Mouse (Mus musculus): Measurements from ENCODE around the gene Chrna3. TPM values are rescaled to one million over a fixed set of nuclear protein-coding genes. Genes with fewer than 3 reads are reported as not detected.

Gene Chrna3
- polyA plus RNA-seq (2014; fragmentation: Nextera tagmentation; extraction: Ambion mirVana): 13.4 TPM in 2 replicates

GRCm38 (mm10) chr9:55026275-55026663 is at the start of gene Chrna3:
TSS of gene Chrna3 (minus strand) at chr9:55026562.
- Histone ChIP-seq H3K27ac (ENCODE audit: low read length) (no peak within 1 kb of the TSS), H3K4me3 (ENCODE audit: low read depth, low read length) (peak within 1 kb of the TSS; percentile 22), H3K4me2 (replicated peaks; ENCODE audit: low read depth, low read length) (peak within 1 kb of the TSS; percentile 41), H3K9me3 (ENCODE audit: control insufficient read depth, low read depth, low read length) (no peaks in the 10 kb centered on the region), H3K9ac (replicated peaks; ENCODE audit: low read depth, low read length) (no peak within 1 kb of the TSS), H3K27me3 (ENCODE audit: control insufficient read depth, insufficient read depth, low read length) (peaks cover 16% of the 10 kb centered on the region), H3K4me1 (ENCODE audit: control insufficient read depth, insufficient read depth, low read length) (no peaks in the 10 kb centered on the region; the same call in 1 of the 2 replicates), H3K36me3 (ENCODE audit: control insufficient read depth, insufficient read depth, low read length) (no peaks in the 10 kb centered on the region)
- 1% methylated on average over 39 of the region's 39 CpGs for WGBS
- ATAC-seq (ENCODE audit: insufficient number of reproducible peaks, insufficient read depth, low FRiP score, low read depth): peak; percentile 62; the same call in 1 of the 2 replicates

DNA sequence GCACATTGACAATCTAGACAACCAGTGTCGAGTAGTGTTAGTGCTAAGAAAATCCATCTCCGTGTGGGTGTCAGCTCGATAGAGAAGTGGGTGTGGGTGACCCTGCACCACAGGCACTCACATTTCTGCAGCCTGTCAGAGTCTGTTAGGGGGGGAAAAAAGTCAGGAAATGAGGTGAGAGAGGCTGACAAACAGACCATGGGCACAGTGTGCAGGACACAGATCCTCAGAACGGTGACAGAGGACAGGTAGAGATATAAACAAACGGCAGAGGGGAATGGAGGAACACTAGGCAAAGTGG is 41.6 kb upstream of the Chrna3 start:
- 16% methylated on average over 5 of the region's 5 CpGs for WGBS
- no peak overlapping the region for H3K9ac ChIP-seq (replicated peaks; ENCODE audit: low read depth, low read length)
- ATAC-seq (ENCODE audit: insufficient number of reproducible peaks, insufficient read depth, low FRiP score, low read depth): no peak

DNA sequence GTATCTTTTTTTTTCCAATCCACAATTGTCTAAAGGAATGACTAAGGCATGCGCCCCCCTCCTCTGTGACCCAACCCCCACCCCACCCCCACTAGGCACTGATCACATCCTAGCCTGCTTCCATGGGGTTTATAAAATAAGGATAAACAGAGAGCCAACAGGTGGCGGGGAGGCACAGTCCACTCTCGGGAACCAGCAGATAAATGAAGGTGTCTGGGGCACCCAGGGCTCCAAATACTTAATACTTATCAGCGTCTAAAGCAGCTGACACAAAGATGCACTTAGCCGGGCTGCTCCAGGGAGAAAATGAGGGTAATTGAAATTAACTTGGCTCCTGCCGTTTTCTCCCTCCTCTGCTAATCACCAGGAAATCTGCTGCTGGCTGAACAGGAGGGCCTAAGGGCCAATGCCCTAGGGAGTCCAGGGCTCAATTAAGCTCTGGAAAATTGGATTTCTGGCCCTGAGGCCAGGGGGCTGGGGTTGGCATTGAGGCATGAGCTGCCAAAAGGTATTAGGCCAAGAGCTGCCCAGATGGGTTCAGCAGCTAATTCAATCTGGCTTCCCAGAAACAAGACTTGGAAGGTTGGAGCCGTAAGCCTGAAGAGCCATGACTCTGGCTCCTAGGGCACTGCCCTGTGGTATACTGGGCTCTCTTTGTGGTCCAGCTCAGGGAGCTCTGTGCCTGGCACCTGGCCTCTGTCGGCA is 41.0 kb upstream of the Chrna3 start:
- Histone ChIP-seq H3K36me3 (ENCODE audit: control insufficient read depth, insufficient read depth, low read length) (no peaks in the 10 kb centered on the region), H3K27me3 (ENCODE audit: control insufficient read depth, insufficient read depth, low read length) (no peaks in the 10 kb centered on the region), H3K9ac (replicated peaks; ENCODE audit: low read depth, low read length) (no peak overlapping the region), H3K4me2 (replicated peaks; ENCODE audit: low read depth, low read length) (no peak overlapping the region), H3K4me1 (ENCODE audit: control insufficient read depth, insufficient read depth, low read length) (no peaks in the 10 kb centered on the region), H3K4me3 (ENCODE audit: low read depth, low read length) (no peak overlapping the region), H3K27ac (ENCODE audit: low read length) (0 out of 2 replicates have a peak overlapping the region, but pooled peaks have one; percentile 29), H3K9me3 (ENCODE audit: control insufficient read depth, low read depth, low read length) (no peaks in the 10 kb centered on the region)
- 28% methylated on average over 8 of the region's 8 CpGs for WGBS
- ATAC-seq (ENCODE audit: insufficient number of reproducible peaks, insufficient read depth, low FRiP score, low read depth): no peak; the same call in 1 of the 2 replicates

More for the DNA sequence above, 41.6 kb upstream of the Chrna3 start:
- H3K27me3 ChIP-seq (ENCODE audit: control insufficient read depth, insufficient read depth, low read length): no peaks in the 10 kb centered on the region
- no peak overlapping the region for H3K4me2 ChIP-seq (replicated peaks; ENCODE audit: low read depth, low read length)
- H3K9me3 ChIP-seq (ENCODE audit: control insufficient read depth, low read depth, low read length): no peaks in the 10 kb centered on the region
- H3K4me3 ChIP-seq (ENCODE audit: low read depth, low read length): no peak overlapping the region
- H3K36me3 ChIP-seq (ENCODE audit: control insufficient read depth, insufficient read depth, low read length): no peaks in the 10 kb centered on the region
- 0 out of 2 replicates have a peak overlapping the region, but pooled peaks have one; percentile 29 for H3K27ac ChIP-seq (ENCODE audit: low read length)
- no peaks in the 10 kb centered on the region for H3K4me1 ChIP-seq (ENCODE audit: control insufficient read depth, insufficient read depth, low read length)

DNA sequence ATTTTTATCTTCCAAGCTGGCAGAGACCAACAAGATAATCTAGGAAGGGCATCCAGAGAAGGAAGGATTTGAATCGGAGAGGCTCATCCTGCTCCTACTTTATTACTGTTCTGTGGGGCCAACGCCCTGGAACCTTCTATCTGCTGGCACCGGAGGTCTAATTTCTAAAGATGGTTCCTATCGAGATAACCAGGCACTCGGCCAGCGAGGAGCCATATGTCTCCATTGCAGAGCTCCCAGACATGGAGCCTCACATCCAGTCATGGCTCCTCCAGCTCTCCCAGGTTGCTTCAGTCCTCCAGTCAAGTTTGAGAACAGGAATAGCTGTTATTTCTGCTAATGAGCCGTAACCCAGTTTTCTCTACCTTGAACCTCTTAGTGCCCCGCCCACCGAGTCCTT is 38.9 kb upstream of the Chrna3 start:
- Histone ChIP-seq H3K4me1 (ENCODE audit: control insufficient read depth, insufficient read depth, low read length) (no peaks in the 10 kb centered on the region), H3K27me3 (ENCODE audit: control insufficient read depth, insufficient read depth, low read length) (no peaks in the 10 kb centered on the region), H3K9ac (replicated peaks; ENCODE audit: low read depth, low read length) (no peak overlapping the region), H3K4me2 (replicated peaks; ENCODE audit: low read depth, low read length) (no peak overlapping the region), H3K36me3 (ENCODE audit: control insufficient read depth, insufficient read depth, low read length) (no peaks in the 10 kb centered on the region), H3K9me3 (ENCODE audit: control insufficient read depth, low read depth, low read length) (no peaks in the 10 kb centered on the region), H3K4me3 (ENCODE audit: low read depth, low read length) (no peak overlapping the region), H3K27ac (ENCODE audit: low read length) (no peak overlapping the region)
- ATAC-seq (ENCODE audit: insufficient number of reproducible peaks, insufficient read depth, low FRiP score, low read depth): no peak
- WGBS: 88% methylated on average over 9 of the region's 9 CpGs

DNA sequence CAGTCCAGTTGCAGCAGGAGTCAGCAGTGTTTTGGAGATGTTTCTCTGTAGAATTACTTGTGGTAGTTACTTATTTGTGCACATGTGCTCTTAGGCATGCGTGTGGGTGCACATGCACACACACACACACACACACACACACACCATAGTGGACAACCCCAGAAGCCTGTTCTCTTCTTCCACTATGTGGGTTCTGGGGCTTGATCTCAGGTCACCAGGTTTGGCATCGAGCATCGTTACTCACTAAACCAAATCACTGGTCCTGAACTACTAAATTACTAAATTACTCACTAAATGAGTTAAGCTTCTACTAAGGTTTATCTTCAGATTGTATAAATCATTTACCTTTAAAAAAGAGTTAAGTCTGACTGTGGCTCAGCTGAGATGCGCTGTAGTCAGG is 31.7 kb upstream of the Chrna3 start:
- no peaks in the 10 kb centered on the region for H3K9me3 ChIP-seq (ENCODE audit: control insufficient read depth, low read depth, low read length)
- WGBS: 95% methylated on average over 4 of the region's 4 CpGs
- no peaks in the 10 kb centered on the region for H3K36me3 ChIP-seq (ENCODE audit: control insufficient read depth, insufficient read depth, low read length)
- no peaks in the 10 kb centered on the region for H3K4me1 ChIP-seq (ENCODE audit: control insufficient read depth, insufficient read depth, low read length)
- no peak overlapping the region for H3K4me2 ChIP-seq (replicated peaks; ENCODE audit: low read depth, low read length)
- no peak overlapping the region for H3K9ac ChIP-seq (replicated peaks; ENCODE audit: low read depth, low read length)
- no peaks in the 10 kb centered on the region for H3K27me3 ChIP-seq (ENCODE audit: control insufficient read depth, insufficient read depth, low read length)
- ATAC-seq (ENCODE audit: insufficient number of reproducible peaks, insufficient read depth, low FRiP score, low read depth): no peak
- no peak overlapping the region for H3K4me3 ChIP-seq (ENCODE audit: low read depth, low read length)
- H3K27ac ChIP-seq (ENCODE audit: low read length): no peak overlapping the region

GRCm38 (mm10) chr9:55055386-55055930 is 29.1 kb upstream of the Chrna3 start:
- Histone ChIP-seq H3K4me1 (ENCODE audit: control insufficient read depth, insufficient read depth, low read length) (no peaks in the 10 kb centered on the region), H3K36me3 (ENCODE audit: control insufficient read depth, insufficient read depth, low read length) (no peaks in the 10 kb centered on the region), H3K4me2 (replicated peaks; ENCODE audit: low read depth, low read length) (no peak overlapping the region), H3K9ac (replicated peaks; ENCODE audit: low read depth, low read length) (no peak overlapping the region), H3K27ac (ENCODE audit: low read length) (no peak overlapping the region), H3K27me3 (ENCODE audit: control insufficient read depth, insufficient read depth, low read length) (no peaks in the 10 kb centered on the region), H3K9me3 (ENCODE audit: control insufficient read depth, low read depth, low read length) (no peaks in the 10 kb centered on the region), H3K4me3 (ENCODE audit: low read depth, low read length) (no peak overlapping the region)
- WGBS: 81% methylated on average over 2 of the region's 2 CpGs
- ATAC-seq (ENCODE audit: insufficient number of reproducible peaks, insufficient read depth, low FRiP score, low read depth): no peak

GRCm38 (mm10) chr9:55048211-55048880 is 22.0 kb upstream of the Chrna3 start, which contains the start of gene Chrnb4:
TSS of gene Chrnb4 (minus strand) at chr9:55048779.
- H3K9ac ChIP-seq (replicated peaks; ENCODE audit: low read depth, low read length): peak within 1 kb of the TSS; percentile 26; the same call in 1 of the 2 replicates
- ATAC-seq (ENCODE audit: insufficient number of reproducible peaks, insufficient read depth, low FRiP score, low read depth): peak; percentile 54; the same call in 1 of the 2 replicates
- H3K4me3 ChIP-seq (ENCODE audit: low read depth, low read length): peak within 1 kb of the TSS; percentile 45
- H3K9me3 ChIP-seq (ENCODE audit: control insufficient read depth, low read depth, low read length): no peaks in the 10 kb centered on the region
- H3K4me2 ChIP-seq (replicated peaks; ENCODE audit: low read depth, low read length): peak within 1 kb of the TSS; percentile 80
- no peaks in the 10 kb centered on the region for H3K36me3 ChIP-seq (ENCODE audit: control insufficient read depth, insufficient read depth, low read length)
- H3K4me1 ChIP-seq (ENCODE audit: control insufficient read depth, insufficient read depth, low read length): no peaks in the 10 kb centered on the region
- under 1% methylated on average over 23 of the region's 23 CpGs for WGBS
- 0 out of 2 replicates have a peak, but pooled peaks cover 3% of the 10 kb centered on the region for H3K27me3 ChIP-seq (ENCODE audit: control insufficient read depth, insufficient read depth, low read length)
- H3K27ac ChIP-seq (ENCODE audit: low read length): no peak within 1 kb of the TSS

GRCm38 (mm10) chr9:55046764-55047163 is 20.4 kb upstream of the Chrna3 start:
- WGBS: 0% methylated on average over 3 of the region's 3 CpGs
- H3K4me2 ChIP-seq (replicated peaks; ENCODE audit: low read depth, low read length): no peak overlapping the region
- no peak for ATAC-seq (ENCODE audit: insufficient number of reproducible peaks, insufficient read depth, low FRiP score, low read depth)

More at GRCm38 (mm10) chr9:55046764-55047163, 20.4 kb upstream of the Chrna3 start:
- Histone ChIP-seq H3K36me3 (ENCODE audit: control insufficient read depth, insufficient read depth, low read length) (no peaks in the 10 kb centered on the region), H3K27ac (ENCODE audit: low read length) (no peak overlapping the region), H3K4me1 (ENCODE audit: control insufficient read depth, insufficient read depth, low read length) (no peaks in the 10 kb centered on the region), H3K4me3 (ENCODE audit: low read depth, low read length) (no peak overlapping the region), H3K27me3 (ENCODE audit: control insufficient read depth, insufficient read depth, low read length) (0 out of 2 replicates have a peak, but pooled peaks cover 3% of the 10 kb centered on the region), H3K9ac (replicated peaks; ENCODE audit: low read depth, low read length) (no peak overlapping the region), H3K9me3 (ENCODE audit: control insufficient read depth, low read depth, low read length) (no peaks in the 10 kb centered on the region)

All from stomach, embryonic 14.5 days (tissue).